Mouse (Mus musculus) MEL (cell line): Measurements from ENCODE around the gene Mmgt2. TPM values are rescaled to one million over a fixed set of nuclear protein-coding genes. Genes with fewer than 3 reads are reported as not detected.

Source experiments
- DNase-seq: peaks from one replicate; pipeline ENCODE4 v3.0.0; 2011; ENCODE audit warnings: low read depth, low spot score
- H3K27ac ChIP-seq: 2 replicates; pipeline ENCODE4 v1.5.1; 2012; ENCODE audit warnings: low read depth, mild to moderate bottlenecking, control low read depth, low read length, moderate library complexity; ENCODE audit not compliant: control insufficient read depth
- H3K27me3 ChIP-seq, 2 experiments: fragments of 150-350 bp in 1 of 2; sonication (generic) in 1 of 2; 2 replicates each; pipeline ENCODE4 v1.6.1; 2012; ENCODE audit warnings: low read length in 2 of 2, mild to moderate bottlenecking in 2 of 2, improper control_type of control experiment in 1 of 2, moderate library complexity in 1 of 2; ENCODE audit not compliant: insufficient read depth in 2 of 2, control insufficient read depth in 1 of 2
- H3K36me3 ChIP-seq, 2 experiments: 2 replicates each; pipeline ENCODE4 v1.6.1; 2012 to 2014; ENCODE audit warnings: low read length in 2 of 2, improper control_type of control experiment in 1 of 2, inconsistent platforms in 1 of 2, mild to moderate bottlenecking in 1 of 2; ENCODE audit not compliant: insufficient read depth in 2 of 2, control insufficient read depth in 1 of 2
- H3K4me1 ChIP-seq, 2 experiments: fragments of 150-350 bp in 1 of 2; sonication (generic) in 1 of 2; 2 replicates each; pipeline ENCODE4 v1.6.1; 2012; ENCODE audit warnings: low read length in 2 of 2, improper control_type of control experiment in 1 of 2, mild to moderate bottlenecking in 1 of 2; ENCODE audit not compliant: insufficient read depth in 2 of 2, control insufficient read depth in 1 of 2
- H3K4me3 ChIP-seq, 2 experiments: fragments of 150-350 bp in 1 of 2; sonication (generic) in 1 of 2; 2 replicates each; pipeline ENCODE4 v1.5.1; 2012; ENCODE audit warnings: low read depth in 2 of 2, low read length in 2 of 2, mild to moderate bottlenecking in 2 of 2, moderate library complexity in 2 of 2, control low read depth in 1 of 2, improper control_type of control experiment in 1 of 2; ENCODE audit not compliant: control insufficient read depth in 1 of 2, insufficient read depth in 1 of 2
- H3K79me2 ChIP-seq: 2 replicates; pipeline ENCODE4 v1.6.1; 2012; ENCODE audit warnings: mild to moderate bottlenecking, low read length, moderate library complexity; ENCODE audit not compliant: control insufficient read depth, poor library complexity, insufficient read depth
- H3K9ac ChIP-seq: 2 replicates; pipeline ENCODE4 v1.6.1; 2012; ENCODE audit warnings: low read depth, mild to moderate bottlenecking, control low read depth, low read length, moderate library complexity; ENCODE audit not compliant: control insufficient read depth, poor library complexity, severe bottlenecking
- H3K9me3 ChIP-seq: fragments of 150-350 bp; sonication (generic); replicated peaks from 2 replicates; pipeline ENCODE4 v1.6.1; 2012; ENCODE audit warnings: mild to moderate bottlenecking, low read length, improper control_type of control experiment, moderate library complexity; ENCODE audit not compliant: insufficient read depth
- CHD2 ChIP-seq: IDR thresholded peaks from 2 replicates; pipeline ENCODE4 v1.6.1; 2011; ENCODE audit warnings: low read length, improper control_type of control experiment
- CTCF ChIP-seq, 3 experiments: IDR thresholded peaks in 2 of 3; conservative IDR thresholded peaks in 1 of 3; 2 replicates each; pipeline ENCODE4 v1.5.1; 2011 to 2012; ENCODE audit warnings: low read length in 3 of 3, low read depth in 2 of 3, mild to moderate bottlenecking in 2 of 3, improper control_type of control experiment in 1 of 3, inconsistent platforms in 1 of 3, mixed read lengths in 1 of 3, moderate library complexity in 1 of 3; ENCODE audit not compliant: control insufficient read depth in 1 of 3, insufficient read depth in 1 of 3, poor library complexity in 1 of 3, severe bottlenecking in 1 of 3
- E2F4 ChIP-seq: IDR thresholded peaks from 2 replicates; pipeline ENCODE4 v1.6.1; 2011; ENCODE audit warnings: low read depth, low read length, improper control_type of control experiment, borderline replicate concordance
- ELF1 ChIP-seq: IDR thresholded peaks from 2 replicates; pipeline ENCODE4 v1.6.1; 2014; ENCODE audit warnings: low read depth, mild to moderate bottlenecking, inconsistent platforms, low read length, improper control_type of control experiment, moderate library complexity
- ETS1 ChIP-seq: IDR thresholded peaks from 2 replicates; pipeline ENCODE4 v1.6.1; 2012; ENCODE audit warnings: low read depth, mild to moderate bottlenecking, inconsistent platforms, low read length, improper control_type of control experiment, moderate library complexity
- HCFC1 ChIP-seq: IDR thresholded peaks from 2 replicates; pipeline ENCODE4 v1.6.1; 2012; ENCODE audit warnings: low read depth, mild to moderate bottlenecking, inconsistent platforms, low read length, improper control_type of control experiment, moderate library complexity
- KAT2A ChIP-seq: conservative IDR thresholded peaks from 2 replicates; pipeline ENCODE4 v1.6.1; 2012; ENCODE audit warnings: low read depth, low read length, improper control_type of control experiment, inconsistent platforms
- MAZ ChIP-seq: IDR thresholded peaks from 2 replicates; pipeline ENCODE4 v1.6.1; 2012; ENCODE audit warnings: low read depth, mild to moderate bottlenecking, inconsistent platforms, low read length, improper control_type of control experiment
- MYC ChIP-seq: IDR thresholded peaks from 2 replicates; pipeline ENCODE4 v1.6.1; 2011; ENCODE audit warnings: low read depth, mild to moderate bottlenecking, low read length, improper control_type of control experiment, moderate library complexity
- NRF1 ChIP-seq: IDR thresholded peaks from 2 replicates; pipeline ENCODE4 v1.6.1; 2014; ENCODE audit warnings: low read depth, mild to moderate bottlenecking, inconsistent platforms, low read length, improper control_type of control experiment, moderate library complexity; ENCODE audit not compliant: poor library complexity, insufficient read depth, severe bottlenecking
- POLR2A ChIP-seq, 2 experiments: IDR thresholded peaks; 2 replicates each; pipeline ENCODE4 v1.6.1; 2011 to 2012; ENCODE audit warnings: low read length in 2 of 2, mild to moderate bottlenecking in 2 of 2, control low read depth in 1 of 2, improper control_type of control experiment in 1 of 2, low read depth in 1 of 2, moderate library complexity in 1 of 2; ENCODE audit not compliant: control insufficient read depth in 1 of 2, insufficient read depth in 1 of 2, poor library complexity in 1 of 2
- POLR2AphosphoS2 ChIP-seq: IDR thresholded peaks from 2 replicates; pipeline ENCODE4 v1.6.1; 2011; ENCODE audit warnings: low read length, improper control_type of control experiment
- POLR2AphosphoS5 ChIP-seq: IDR thresholded peaks from 2 replicates; pipeline ENCODE4 v1.6.1; 2012; ENCODE audit warnings: low read depth, borderline replicate concordance, mild to moderate bottlenecking, inconsistent platforms, low read length, moderate library complexity, mixed read lengths
- RAD21 ChIP-seq: IDR thresholded peaks from 2 replicates; pipeline ENCODE4 v1.6.1; 2011; ENCODE audit warnings: mild to moderate bottlenecking, low read depth, low read length, improper control_type of control experiment
- RCOR1 ChIP-seq: IDR thresholded peaks from 2 replicates; pipeline ENCODE4 v1.6.1; 2012; ENCODE audit warnings: low read depth, mild to moderate bottlenecking, inconsistent platforms, low read length, improper control_type of control experiment
- SIN3A ChIP-seq: IDR thresholded peaks from 2 replicates; pipeline ENCODE4 v1.6.1; 2012; ENCODE audit warnings: low read length, improper control_type of control experiment, inconsistent platforms
- SMC3 ChIP-seq: IDR thresholded peaks from 2 replicates; pipeline ENCODE4 v1.6.1; 2011; ENCODE audit warnings: low read depth, low read length, improper control_type of control experiment
- TAL1 ChIP-seq: IDR thresholded peaks from 2 replicates; pipeline ENCODE4 v1.6.1; 2012; ENCODE audit warnings: mild to moderate bottlenecking, inconsistent platforms, low read length, moderate library complexity, mixed read lengths
- UBTF ChIP-seq: IDR thresholded peaks from 2 replicates; pipeline ENCODE4 v1.6.1; 2012; ENCODE audit warnings: low read depth, mild to moderate bottlenecking, inconsistent platforms, low read length, improper control_type of control experiment, moderate library complexity, borderline replicate concordance; ENCODE audit not compliant: insufficient read depth
- USF2 ChIP-seq, 2 experiments: IDR thresholded peaks; 2 replicates each; pipeline ENCODE4 v1.6.1; 2011 to 2012; ENCODE audit warnings: improper control_type of control experiment in 2 of 2, low read length in 2 of 2, borderline replicate concordance in 1 of 2, inconsistent platforms in 1 of 2, low read depth in 1 of 2, mild to moderate bottlenecking in 1 of 2; ENCODE audit not compliant: insufficient read depth in 1 of 2
- ZC3H11A ChIP-seq: IDR thresholded peaks from 2 replicates; pipeline ENCODE4 v1.6.1; 2012; ENCODE audit warnings: low read depth, mild to moderate bottlenecking, inconsistent platforms, low read length, improper control_type of control experiment
- ZKSCAN1 ChIP-seq: IDR thresholded peaks from 2 replicates; pipeline ENCODE4 v1.6.1; 2012; ENCODE audit warnings: low read depth, mild to moderate bottlenecking, inconsistent platforms, low read length, improper control_type of control experiment, moderate library complexity
- ZNF384 ChIP-seq: IDR thresholded peaks from 2 replicates; pipeline ENCODE4 v1.6.1; 2012; ENCODE audit warnings: low read depth, mild to moderate bottlenecking, inconsistent platforms, low read length, improper control_type of control experiment
- polyA plus RNA-seq, 2 experiments: library from polyadenylated mRNA; stranded (reverse) in 1 of 2; unstranded in 1 of 2; fragments of >175 nt in 1 of 2; fragments of >200 nt in 1 of 2; gene quantifications; 2 replicates each; pipeline versions ENCODE4 v1.2.1 to v1.2.4; 2012; ENCODE audit warnings: low replicate concordance in 2 of 2, low read depth in 1 of 2; ENCODE audit not compliant: insufficient read length in 2 of 2, insufficient read depth in 1 of 2, missing spikeins in 1 of 2
- total RNA-seq: library from RNA; depleted of rRNA; stranded (reverse); fragments of 300-350 nt; gene quantifications from 2 replicates; pipeline ENCODE4 v1.2.3, GENCODE M21; 2012

Gene Mmgt2
- total and polyA plus RNA-seq, 3 experiments: 24.1 to 51.9 TPM; not detected in 1

DNA sequence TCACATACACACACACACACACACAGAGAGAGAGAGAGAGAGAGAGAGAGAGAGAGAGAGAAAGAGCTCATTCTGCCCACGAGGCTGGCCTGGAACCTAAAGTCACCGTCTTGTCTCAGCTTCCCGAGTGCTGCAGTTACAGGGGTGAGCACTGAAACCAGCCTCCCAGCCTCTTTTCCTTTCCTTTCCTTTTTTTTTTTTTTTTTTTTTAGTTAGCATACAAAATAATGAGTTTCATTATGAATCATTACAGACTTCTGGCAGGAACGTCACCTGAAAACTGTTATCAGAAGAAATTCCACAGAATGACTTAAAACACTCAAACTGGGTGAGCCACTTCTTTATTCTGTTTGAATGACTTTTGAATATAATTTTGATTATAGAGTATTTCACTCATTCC is 31.5 kb downstream of the Mmgt2 start:
- H3K9me3 ChIP-seq: no peaks in the 10 kb centered on the region
- DNase-seq: no peak
- no peaks in the 10 kb centered on the region for H3K36me3 ChIP-seq
- no peaks in the 10 kb centered on the region for H3K79me2 ChIP-seq
- TF ChIP-seq POLR2AphosphoS2 (no peak), MAZ (no peak), ETS1 (no peak), TAL1 (no peak), RAD21 (no peak)
- H3K4me3 ChIP-seq: no peak overlapping the region
- H3K9ac ChIP-seq: no peak overlapping the region
- no peaks in the 10 kb centered on the region; a peak in 1 of 4 replicates for H3K27me3 ChIP-seq
- H3K27ac ChIP-seq: no peak overlapping the region
- H3K4me1 ChIP-seq: peaks cover 0 to 4% of the 10 kb centered on the region in 2 experiments; a peak in 1 of 4 replicates

DNA sequence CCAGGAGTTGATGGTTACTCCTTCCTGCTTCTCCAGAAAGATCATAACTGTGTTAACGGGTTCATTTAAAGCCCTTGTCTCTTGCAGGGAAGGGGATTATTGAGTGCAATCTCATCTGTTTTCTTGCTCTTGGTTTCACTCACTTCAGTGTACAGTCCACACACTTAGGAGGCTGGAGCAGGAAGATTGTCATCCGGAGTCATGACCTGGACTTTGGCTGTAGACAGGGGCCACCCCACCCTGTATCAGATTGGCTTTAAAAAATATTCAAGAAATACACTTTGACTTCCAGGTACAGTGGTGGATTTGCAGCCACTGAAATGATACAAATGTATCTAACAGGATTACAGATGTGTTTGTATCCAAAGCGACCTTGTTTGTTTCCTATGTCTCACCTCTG is 43.1 kb downstream of the Mmgt2 start:
- Histone ChIP-seq H3K4me1 (no peaks in the 10 kb centered on the region), H3K9me3 (no peaks in the 10 kb centered on the region), H3K27ac (no peak overlapping the region), H3K4me3 (no peak overlapping the region), H3K36me3 (no peaks in the 10 kb centered on the region), H3K27me3 (peaks cover 0 to 3% of the 10 kb centered on the region in 2 experiments; a peak in 3 of 4 replicates), H3K9ac (no peak overlapping the region), H3K79me2 (no peaks in the 10 kb centered on the region)
- TF ChIP-seq CHD2 (no peak), POLR2A (IDR thresholded peaks at IDR 0.05; ENCODE audit: control insufficient read depth in 1 of 2, insufficient read depth in 1 of 2, low read depth in 1 of 2, low read length in 2 of 2, poor library complexity in 1 of 2) (no peak), ZC3H11A (no peak), SMC3 (no peak)
- DNase-seq: no peak

DNA sequence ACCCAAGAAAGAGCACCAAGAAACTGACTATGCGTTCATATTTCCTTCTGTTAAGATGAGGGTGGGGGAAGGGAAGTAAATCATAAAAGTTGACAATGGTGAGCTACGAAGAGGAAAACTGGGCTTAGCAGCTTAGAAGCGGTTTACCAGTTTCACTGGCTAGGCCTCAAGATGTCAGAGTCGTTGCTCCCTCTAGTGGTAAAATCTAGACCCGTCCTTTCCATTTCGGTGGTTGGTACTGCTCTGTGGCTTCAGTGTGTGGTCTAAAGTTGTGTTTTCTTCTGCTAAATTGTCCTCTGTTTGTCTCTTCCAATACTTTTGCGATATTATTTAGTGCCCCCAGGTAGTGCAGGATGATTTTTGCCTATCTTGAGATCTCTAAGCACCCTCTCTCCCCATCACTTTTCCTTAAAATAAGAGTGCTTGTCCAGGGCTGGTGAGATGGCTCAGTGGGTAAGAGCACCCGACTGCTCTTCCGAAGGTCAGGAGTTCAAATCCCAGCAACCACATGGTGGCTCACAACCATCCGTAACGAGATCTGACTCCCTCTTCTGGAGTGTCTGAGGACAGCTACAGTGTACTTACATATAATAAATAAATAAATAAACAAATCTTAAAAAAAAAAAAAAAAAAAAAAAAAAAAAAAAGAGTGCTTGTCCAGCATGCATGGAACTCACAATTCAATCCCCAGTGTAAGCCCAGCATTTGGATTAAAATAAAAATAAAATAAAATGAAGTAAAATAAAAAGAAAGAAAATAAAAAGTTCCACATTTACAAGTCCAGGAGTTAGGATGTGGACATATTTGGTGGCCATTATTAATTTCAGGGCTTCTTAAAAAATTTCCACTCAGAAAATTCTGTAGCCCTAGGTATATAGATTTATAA is 45.1 kb downstream of the Mmgt2 start:
- H3K4me1 ChIP-seq: no peaks in the 10 kb centered on the region
- no peak for TF ChIP-seq TAL1
- TF ChIP-seq KAT2A: no peak
- TF ChIP-seq HCFC1: peak; percentile 33; the same call in 1 of the 2 replicates
- no peak for TF ChIP-seq ZKSCAN1
- no peak for TF ChIP-seq UBTF
- TF ChIP-seq POLR2AphosphoS5: no peak
- TF ChIP-seq CTCF (IDR thresholded peaks at IDR 0.05 in 2 of 3, conservative IDR thresholded peaks at IDR 0.05 in 1 of 3; ENCODE audit: control insufficient read depth in 1 of 3, insufficient read depth in 1 of 3, low read depth in 2 of 3, low read length in 3 of 3, poor library complexity in 1 of 3, severe bottlenecking in 1 of 3): peak; percentile 74 to 94 (median 94)
- TF ChIP-seq ZNF384: peak; percentile 84
- no peak for TF ChIP-seq RCOR1
- TF ChIP-seq NRF1: no peak
- no peak for TF ChIP-seq ELF1
- TF ChIP-seq USF2 (IDR thresholded peaks at IDR 0.05; ENCODE audit: borderline replicate concordance in 1 of 2, insufficient read depth in 1 of 2, low read depth in 1 of 2, low read length in 2 of 2): no peak
- TF ChIP-seq E2F4: no peak
- peak; percentile 61 for TF ChIP-seq SIN3A
- TF ChIP-seq SMC3: peak; percentile 95
- no peak for TF ChIP-seq MYC
- TF ChIP-seq POLR2A (IDR thresholded peaks at IDR 0.05; ENCODE audit: control insufficient read depth in 1 of 2, insufficient read depth in 1 of 2, low read depth in 1 of 2, low read length in 2 of 2, poor library complexity in 1 of 2): no peak
- TF ChIP-seq CHD2: no peak
- TF ChIP-seq RAD21: peak; percentile 89
- TF ChIP-seq ZC3H11A: peak; percentile 75

More for the DNA sequence above, 45.1 kb downstream of the Mmgt2 start:
- no peak overlapping the region for H3K27ac ChIP-seq
- no peaks in the 10 kb centered on the region for H3K9me3 ChIP-seq
- peaks cover 0 to 5% of the 10 kb centered on the region in 2 experiments for H3K27me3 ChIP-seq
- H3K4me3 ChIP-seq: no peak overlapping the region
- peak overlapping the region; percentile 13; the same call in 1 of the 2 replicates for H3K9ac ChIP-seq
- peak; percentile 93 for DNase-seq
- no peaks in the 10 kb centered on the region for H3K79me2 ChIP-seq
- no peaks in the 10 kb centered on the region for H3K36me3 ChIP-seq
